Mouse (Mus musculus): Measurements from ENCODE around the gene Armc12. TPM values are rescaled to one million over a fixed set of nuclear protein-coding genes. Genes with fewer than 3 reads are reported as not detected.

Gene Armc12
- polyA plus RNA-seq, 1 experiment = not detected

GRCm38 (mm10) chr17:28521071-28521726 is 9.4 kb upstream of the Armc12 start:
- no peak for TF ChIP-seq GATA1 (IDR thresholded peaks at IDR 0.05; ENCODE audit: low read length)

GRCm38 (mm10) chr17:28521920-28522319 is 8.7 kb upstream of the Armc12 start:
- TF ChIP-seq GATA1 (IDR thresholded peaks at IDR 0.05; ENCODE audit: low read length) = no peak

GRCm38 (mm10) chr17:28522623-28523354 is 7.8 kb upstream of the Armc12 start:
- no peak for TF ChIP-seq GATA1 (IDR thresholded peaks at IDR 0.05; ENCODE audit: low read length)

- TF ChIP-seq GATA1 (IDR thresholded peaks at IDR 0.05; ENCODE audit: low read length) = no peak
Observed at GRCm38 (mm10) chr17:28523355-28524008, 7.1 kb upstream of the Armc12 start.

DNA sequence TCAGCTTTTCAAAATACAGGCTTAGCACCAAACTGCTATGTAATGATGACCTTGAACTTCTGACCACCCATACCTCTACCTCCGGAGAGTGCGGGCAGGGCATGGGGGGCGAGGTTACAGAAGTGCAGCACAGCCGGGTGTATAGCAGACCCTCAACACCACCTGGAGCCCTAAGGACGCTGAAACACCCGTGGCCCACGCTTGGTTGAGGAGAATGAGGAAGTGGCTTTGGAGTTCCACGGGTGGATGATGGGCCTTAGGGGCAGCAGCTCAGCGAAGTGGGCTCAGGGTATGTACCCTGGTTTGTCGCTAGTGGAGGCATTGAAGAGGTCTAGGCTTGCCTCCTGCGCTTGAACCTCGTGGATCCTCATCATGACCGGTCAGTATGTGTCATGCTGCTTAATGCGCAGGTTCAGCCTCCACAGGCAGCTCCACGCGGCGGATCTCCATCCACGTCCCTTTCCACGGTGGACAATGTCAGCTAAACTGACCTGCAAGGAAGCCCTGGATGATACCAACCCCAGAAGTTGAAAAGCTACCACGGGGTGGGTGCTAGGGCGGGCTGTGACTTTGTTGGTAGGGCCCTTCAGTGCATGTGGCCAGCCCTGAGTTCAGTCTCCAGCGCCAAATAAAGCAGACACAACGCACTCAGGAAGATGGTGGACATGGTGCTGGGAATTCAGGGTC is 6.5 kb upstream of the Armc12 start:
- TF ChIP-seq GATA1 (IDR thresholded peaks at IDR 0.05; ENCODE audit: low read length) = no peak

GRCm38 (mm10) chr17:28524831-28525430 is 5.7 kb upstream of the Armc12 start:
- no peak for TF ChIP-seq GATA1 (IDR thresholded peaks at IDR 0.05; ENCODE audit: low read length)

GRCm38 (mm10) chr17:28527184-28528042 is 3.2 kb upstream of the Armc12 start:
- TF ChIP-seq GATA1 (IDR thresholded peaks at IDR 0.05; ENCODE audit: low read length) = no peak

DNA sequence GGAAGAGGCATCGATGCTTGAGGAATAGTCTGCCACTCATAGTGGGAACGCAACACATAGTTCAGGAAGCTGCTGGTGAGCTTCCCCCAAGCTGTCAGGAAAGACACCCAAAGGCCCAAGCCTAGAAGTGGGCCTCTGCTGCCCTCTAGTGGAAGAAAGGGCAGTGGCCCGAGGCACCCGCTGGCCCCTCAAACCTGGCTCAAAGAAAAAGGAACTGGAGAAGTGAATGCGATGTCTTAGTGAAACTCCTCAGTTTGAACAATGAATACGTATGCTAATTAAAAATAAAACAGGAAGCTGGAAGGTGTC is 2.6 kb upstream of the Armc12 start:
- no peak for TF ChIP-seq GATA1 (IDR thresholded peaks at IDR 0.05; ENCODE audit: low read length)

DNA sequence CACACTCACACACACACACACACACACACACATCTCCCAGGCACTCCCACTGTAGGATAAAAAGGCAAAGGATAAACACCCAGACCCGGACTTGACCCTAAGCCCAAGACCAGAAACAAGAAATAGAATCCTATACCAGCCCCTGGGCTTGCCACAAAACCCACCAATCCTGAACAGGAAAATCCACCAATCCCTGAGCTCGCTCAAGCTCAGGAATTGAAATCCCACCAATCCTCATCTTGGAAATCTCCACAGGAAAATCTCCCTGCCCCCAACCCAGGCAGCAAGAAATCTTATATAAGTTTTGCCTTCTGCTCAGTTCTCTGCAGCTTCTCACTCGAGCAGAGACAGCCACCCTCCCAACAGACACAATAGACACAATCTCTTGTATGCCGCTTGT is 1.5 kb upstream of the Armc12 start:
- no peak for TF ChIP-seq GATA1 (IDR thresholded peaks at IDR 0.05; ENCODE audit: low read length)

DNA sequence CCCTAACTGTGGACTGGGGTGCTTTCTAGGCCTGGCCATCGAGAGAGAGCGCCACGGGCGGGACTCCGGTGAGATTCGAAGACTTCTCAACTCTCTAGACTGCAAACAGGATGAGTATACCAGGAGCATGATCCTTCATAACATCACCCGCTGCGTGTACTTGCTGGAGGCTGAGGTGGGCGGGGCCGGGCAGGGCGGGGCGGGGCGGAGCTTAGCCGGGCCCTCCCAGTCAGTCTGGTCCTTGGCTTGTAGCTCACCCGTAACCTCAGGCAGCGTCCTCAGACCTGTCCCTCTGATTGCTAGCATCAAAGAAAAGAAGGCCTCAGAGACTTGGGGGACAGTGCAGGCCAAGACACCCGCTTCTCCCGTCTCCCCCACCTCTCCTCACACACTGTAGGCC is 1.3 kb downstream of the Armc12 start:
- TF ChIP-seq GATA1 (IDR thresholded peaks at IDR 0.05; ENCODE audit: low read length) = no peak

DNA sequence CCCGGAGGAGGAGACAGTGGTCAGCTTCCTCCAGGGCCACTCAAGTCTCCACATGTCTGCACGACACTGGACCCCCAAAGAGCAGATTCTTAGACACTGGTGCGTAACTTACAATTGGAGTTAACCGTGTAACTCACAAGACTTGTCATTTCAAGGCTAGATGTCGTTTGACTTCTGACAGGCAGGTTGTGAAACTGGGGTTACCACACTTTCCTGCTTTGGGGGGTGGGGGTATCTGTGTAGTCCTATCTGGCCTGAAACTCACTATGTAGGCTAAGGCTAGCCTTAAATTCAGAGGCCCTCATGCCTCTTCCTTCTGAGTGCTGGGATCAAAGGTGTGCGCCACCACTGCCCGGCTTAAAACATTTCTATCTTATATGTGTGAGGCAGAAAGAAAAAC is 2.0 kb downstream of the Armc12 start:
- no peak for TF ChIP-seq GATA1 (IDR thresholded peaks at IDR 0.05; ENCODE audit: low read length)

- no peak for TF ChIP-seq GATA1 (IDR thresholded peaks at IDR 0.05; ENCODE audit: low read length)
Observed at GRCm38 (mm10) chr17:28533327-28533726, 2.7 kb downstream of the Armc12 start.

DNA sequence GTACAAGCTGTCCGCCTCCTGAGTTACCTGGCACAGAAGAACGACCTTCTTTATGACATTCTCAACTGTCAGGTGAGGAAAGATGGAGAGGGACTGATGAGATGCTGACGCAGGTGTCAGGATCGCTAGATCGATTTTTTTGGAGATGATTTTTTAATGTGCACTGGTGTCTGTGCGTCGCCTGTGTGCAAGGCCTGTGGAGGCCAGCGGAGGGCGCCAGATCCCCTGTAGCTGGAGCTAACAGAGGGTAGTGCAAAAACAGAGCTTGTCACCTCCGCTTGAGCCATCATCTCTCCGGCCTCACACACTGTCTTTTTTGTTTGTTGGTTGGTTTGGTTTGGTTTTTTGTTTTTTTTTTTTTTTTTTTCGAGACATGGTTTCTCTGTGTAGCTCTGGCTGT is 7.3 kb downstream of the Armc12 start:
- no peak for TF ChIP-seq GATA1 (IDR thresholded peaks at IDR 0.05; ENCODE audit: low read length)

GRCm38 (mm10) chr17:28546925-28547324 is 16.3 kb downstream of the Armc12 start:
- no peak for TF ChIP-seq GATA1 (IDR thresholded peaks at IDR 0.05; ENCODE audit: low read length)

DNA sequence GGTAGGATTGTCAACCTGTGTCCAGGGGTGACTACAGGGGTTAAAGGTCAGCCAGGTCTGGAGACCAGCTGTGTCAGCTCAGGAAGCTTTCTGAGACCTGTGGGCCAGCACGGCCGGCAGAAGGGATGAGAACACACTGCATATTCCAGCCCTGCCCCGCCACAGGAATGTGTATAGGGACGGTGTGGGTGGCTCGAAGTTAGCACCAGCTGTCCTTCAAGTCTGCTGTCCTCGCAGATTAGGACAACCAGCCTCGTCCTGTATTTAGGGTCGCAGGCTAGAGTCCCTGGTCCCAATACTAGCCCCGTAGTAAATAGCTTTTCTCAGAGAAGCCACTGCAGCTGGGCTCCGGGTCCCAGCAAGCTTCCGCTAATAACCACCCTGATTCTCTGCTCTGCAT is 17.9 kb downstream of the Armc12 start:
- no peak for TF ChIP-seq GATA1 (IDR thresholded peaks at IDR 0.05; ENCODE audit: low read length)
